Mouse (Mus musculus) midbrain, postnatal 0 days (tissue): Measurements from ENCODE around the gene Heatr5a. TPM values are rescaled to one million over a fixed set of nuclear protein-coding genes. Genes with fewer than 3 reads are reported as not detected.

Experiments
- ATAC-seq: fragments of 200-750 bp; cut with Nextera tagmentation; 2 replicates; pipeline ENCODE4 v1.8.0; 2017; ENCODE audit warnings: moderate number of reproducible peaks, mild to moderate bottlenecking, moderate TSS enrichment, moderate library complexity; ENCODE audit not compliant: low FRiP score
- DNase-seq: peaks from one replicate; pipeline ENCODE4 v3.0.0-alpha.2; 2015; ENCODE audit warnings: low spot score
- H3K27ac ChIP-seq: fragments of 300-500 bp; sonication (generic); 2 replicates; pipeline ENCODE4 v1.5.1; 2014; ENCODE audit warnings: low read depth, mild to moderate bottlenecking, low read length, mixed read lengths
- H3K27me3 ChIP-seq: fragments of 300-500 bp; sonication (generic); 2 replicates; pipeline ENCODE4 v1.6.1; 2014; ENCODE audit warnings: low read length, control low read depth, mixed read lengths; ENCODE audit not compliant: insufficient read depth
- H3K36me3 ChIP-seq: fragments of 300-500 bp; sonication (generic); 2 replicates; pipeline ENCODE4 v1.6.1; 2014; ENCODE audit warnings: low read length, control low read depth, mixed read lengths; ENCODE audit not compliant: insufficient read depth
- H3K4me1 ChIP-seq: fragments of 300-500 bp; sonication (generic); 2 replicates; pipeline ENCODE4 v1.6.1; 2014; ENCODE audit warnings: mild to moderate bottlenecking, control low read depth, antibody characterized with exemption, low read length, mixed read lengths; ENCODE audit not compliant: insufficient read depth
- H3K4me2 ChIP-seq: fragments of 300-500 bp; sonication (generic); 2 replicates; pipeline ENCODE4 v1.6.1; 2014; ENCODE audit warnings: low read depth, mild to moderate bottlenecking, low read length, mixed read lengths; ENCODE audit not compliant: poor library complexity, severe bottlenecking
- H3K4me3 ChIP-seq: fragments of 300-500 bp; sonication (generic); 2 replicates; pipeline ENCODE4 v1.5.1; 2014; ENCODE audit warnings: low read depth, mild to moderate bottlenecking, low read length, moderate library complexity
- H3K9ac ChIP-seq: fragments of 300-500 bp; sonication (generic); replicated peaks from 2 replicates; pipeline ENCODE4 v1.6.1; 2014; ENCODE audit warnings: mild to moderate bottlenecking, low read length, moderate library complexity, mixed read lengths; ENCODE audit not compliant: poor library complexity, severe bottlenecking
- H3K9me3 ChIP-seq: fragments of 300-500 bp; sonication (generic); 2 replicates; pipeline ENCODE4 v1.6.1; 2016; ENCODE audit warnings: low read length, control low read depth
- CTCF ChIP-seq: IDR thresholded peaks from 2 replicates; pipeline ENCODE4 v1.5.1; 2016; ENCODE audit warnings: antibody characterized with exemption, mild to moderate bottlenecking
- WGBS: fragments of 180-500 bp; shearing (Covaris S2); extraction: QIAGEN DNeasy Blood & Tissue Kit; methylation state at CpG from one replicate; pipeline ENCODE4 v1.1.7; 2014; 5-methylcytosine and 5-hydroxymethylcytosine counted together
- polyA plus RNA-seq: library from polyadenylated mRNA; unstranded; fragments of >200 nt; fragmentation: Nextera tagmentation; extraction: Ambion mirVana; gene quantifications from 2 replicates; pipeline ENCODE4 v1.2.1, GENCODE M21; 2015
- total RNA-seq: library from RNA; depleted of rRNA; stranded (reverse); fragments of >200 nt; gene quantifications from 2 replicates; pipeline ENCODE4 v1.2.3, GENCODE M21; 2014

Heatr5a gene
- total and polyA plus RNA-seq, 2 experiments from 2014 or later: 3.3 to 25.3 TPM

- ATAC-seq: no peak
- no peak for DNase-seq
- H3K9me3 ChIP-seq: no peaks in the 10 kb centered on the region
- H3K27ac ChIP-seq: no peak overlapping the region
- H3K9ac ChIP-seq: no peak overlapping the region
- peaks cover 11% of the 10 kb centered on the region for H3K4me1 ChIP-seq
- WGBS: 84% methylated on average over 8 of the region's 8 CpGs
- no peaks in the 10 kb centered on the region for H3K36me3 ChIP-seq
- no peak overlapping the region for H3K4me2 ChIP-seq
- H3K27me3 ChIP-seq: no peaks in the 10 kb centered on the region
- no peak for TF ChIP-seq CTCF
- H3K4me3 ChIP-seq: no peak overlapping the region
These were observed 104.0 kb downstream of the Heatr5a start for GRCm38 (mm10) chr12:51867076-51867475.

- H3K4me3 ChIP-seq: no peak overlapping the region
- H3K4me1 ChIP-seq: peaks cover 11% of the 10 kb centered on the region
- no peaks in the 10 kb centered on the region for H3K36me3 ChIP-seq
- 56% methylated on average over 13 of the region's 13 CpGs for WGBS
- ATAC-seq (peak; percentile 60), DNase-seq (peak; percentile 19)
- no peak for TF ChIP-seq CTCF
- no peak overlapping the region for H3K9ac ChIP-seq
- H3K4me2 ChIP-seq: no peak overlapping the region; the same call in 1 of the 2 replicates
- H3K27me3 ChIP-seq: no peaks in the 10 kb centered on the region
- H3K9me3 ChIP-seq: no peaks in the 10 kb centered on the region
- H3K27ac ChIP-seq: peak overlapping the region; percentile 13; the same call in 1 of the 2 replicates
These were observed 104.8 kb downstream of the Heatr5a start for GRCm38 (mm10) chr12:51866226-51866910.

DNA sequence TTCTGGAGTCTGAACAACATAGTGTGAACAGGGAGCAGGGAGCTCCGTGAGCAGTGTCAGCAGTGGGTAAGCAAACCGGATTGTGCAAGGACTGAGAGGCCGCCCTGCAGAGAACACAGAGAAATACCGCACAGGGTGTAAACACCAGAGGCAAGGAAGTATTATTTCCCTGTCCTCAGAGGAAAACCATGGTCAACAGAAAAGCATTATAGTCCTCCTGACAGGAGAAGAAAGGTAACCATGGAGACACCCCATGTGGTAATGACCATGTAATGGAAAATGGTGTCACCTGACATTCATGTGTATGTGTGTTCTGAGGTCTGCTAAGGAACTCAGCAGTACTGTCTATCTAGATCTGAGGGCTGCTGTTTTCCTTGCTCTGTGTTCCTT lies 105.3 kb downstream of the Heatr5a start:
- no peak for TF ChIP-seq CTCF
- peak overlapping the region; percentile 62 for H3K27ac ChIP-seq
- no peaks in the 10 kb centered on the region for H3K9me3 ChIP-seq
- 6% methylated on average over 4 of the region's 4 CpGs for WGBS
- no peaks in the 10 kb centered on the region for H3K27me3 ChIP-seq
- no peaks in the 10 kb centered on the region for H3K36me3 ChIP-seq
- no peak overlapping the region for H3K4me3 ChIP-seq
- H3K4me2 ChIP-seq: no peak overlapping the region; the same call in 1 of the 2 replicates
- no peak overlapping the region for H3K9ac ChIP-seq
- H3K4me1 ChIP-seq: peaks cover 11% of the 10 kb centered on the region
- ATAC-seq (peak; percentile 85), DNase-seq (peak; percentile 74)

GRCm38 (mm10) chr12:51865061-51865789 lies 105.9 kb downstream of the Heatr5a start:
- no peak overlapping the region for H3K4me3 ChIP-seq
- 42% methylated on average over 9 of the region's 9 CpGs for WGBS
- H3K27ac ChIP-seq: peak overlapping the region; percentile 62
- DNase-seq: no peak
- no peaks in the 10 kb centered on the region for H3K36me3 ChIP-seq
- H3K4me1 ChIP-seq: peaks cover 11% of the 10 kb centered on the region
- TF ChIP-seq CTCF: no peak
- no peak overlapping the region for H3K4me2 ChIP-seq
- no peak overlapping the region; the same call in 1 of the 2 replicates for H3K9ac ChIP-seq
- ATAC-seq: peak; percentile 15; the same call in 1 of the 2 replicates
- no peaks in the 10 kb centered on the region for H3K9me3 ChIP-seq
- H3K27me3 ChIP-seq: no peaks in the 10 kb centered on the region

DNA sequence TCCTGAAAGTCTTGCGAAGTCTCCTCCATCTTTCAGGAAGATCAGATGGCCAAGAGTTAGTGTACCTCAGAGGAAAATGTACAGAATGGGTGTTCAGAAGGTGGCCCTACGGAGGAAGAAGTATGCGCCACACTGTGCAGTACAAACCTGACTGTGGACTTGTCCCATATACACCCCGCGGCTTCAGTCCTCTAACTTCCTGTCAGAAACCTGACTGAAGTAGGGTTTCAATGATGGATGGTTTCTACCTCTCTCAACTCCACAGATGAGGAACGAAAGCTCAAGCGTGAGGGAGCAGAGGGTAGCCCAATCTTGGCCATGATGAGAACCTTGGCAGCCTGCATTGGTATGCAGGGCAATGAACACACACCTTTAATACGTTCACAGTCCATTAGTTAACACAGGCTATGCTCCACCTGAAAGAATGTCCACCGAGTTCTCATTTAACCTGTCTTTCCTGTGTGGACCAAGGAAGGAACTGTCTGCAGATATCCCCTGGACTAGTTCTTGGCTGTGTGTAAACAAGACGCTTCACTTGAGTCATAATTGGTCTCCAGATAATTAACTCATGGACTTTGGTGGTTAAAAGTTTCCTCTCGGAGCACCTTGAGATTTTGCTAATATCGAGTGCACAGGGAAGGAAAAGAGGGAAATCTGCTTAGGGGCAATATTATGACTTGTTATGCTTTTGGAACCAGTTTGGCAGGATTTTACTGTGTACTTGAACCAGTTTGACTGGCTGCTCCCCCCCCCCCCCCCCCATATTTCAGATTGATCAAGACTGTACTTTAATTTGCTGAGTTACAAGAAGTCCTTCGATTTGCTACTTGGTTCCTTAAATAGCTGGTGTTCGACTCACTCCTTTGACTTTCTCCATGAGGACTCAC lies 107.8 kb downstream of the Heatr5a start:
- H3K4me3 ChIP-seq: no peak overlapping the region
- H3K9ac ChIP-seq: no peak overlapping the region
- no peaks in the 10 kb centered on the region for H3K9me3 ChIP-seq
- no peaks in the 10 kb centered on the region for H3K27me3 ChIP-seq
- no peaks in the 10 kb centered on the region for H3K36me3 ChIP-seq
- no peak overlapping the region for H3K27ac ChIP-seq
- peaks cover 11% of the 10 kb centered on the region for H3K4me1 ChIP-seq
- DNase-seq (no peak), ATAC-seq (no peak)
- TF ChIP-seq CTCF: no peak
- 95% methylated on average over 14 of the region's 14 CpGs for WGBS
- H3K4me2 ChIP-seq: no peak overlapping the region
